Mouse (Mus musculus) hindbrain, embryonic 16.5 days (tissue): ENCODE measurements around the gene Decr2. TPM values are rescaled to one million over a fixed set of nuclear protein-coding genes. Genes with fewer than 3 reads are reported as not detected.

Experiments
- ATAC-seq: fragments of 200-750 bp; cut with Nextera tagmentation; 2 replicates; pipeline ENCODE4 v1.8.0; 2017; ENCODE audit warnings: moderate TSS enrichment, moderate library complexity
- H3K27ac ChIP-seq: fragments of 300-500 bp; sonication (generic); 2 replicates; pipeline ENCODE4 v1.5.1; 2014; ENCODE audit warnings: low read depth, mild to moderate bottlenecking, control low read depth, low read length, moderate library complexity
- H3K27me3 ChIP-seq: fragments of 300-500 bp; sonication (generic); replicated peaks from 2 replicates; pipeline ENCODE4 v1.6.1; 2014; ENCODE audit warnings: low read length; ENCODE audit not compliant: control insufficient read depth, insufficient read depth
- H3K36me3 ChIP-seq: fragments of 300-500 bp; sonication (generic); 2 replicates; pipeline ENCODE4 v1.6.1; 2014; ENCODE audit warnings: mild to moderate bottlenecking, low read length, moderate library complexity, mixed read lengths; ENCODE audit not compliant: control insufficient read depth, insufficient read depth
- H3K4me1 ChIP-seq: fragments of 300-500 bp; sonication (generic); 2 replicates; pipeline ENCODE4 v1.6.1; 2014; ENCODE audit warnings: low read depth, low read length; ENCODE audit not compliant: control insufficient read depth, insufficient read depth
- H3K4me2 ChIP-seq: fragments of 300-500 bp; sonication (generic); 2 replicates; pipeline ENCODE4 v1.6.1; 2014; ENCODE audit warnings: mild to moderate bottlenecking, low read length, control low read depth, moderate library complexity
- H3K4me3 ChIP-seq: fragments of 300-500 bp; sonication (generic); 2 replicates; pipeline ENCODE4 v1.5.1; 2014; ENCODE audit warnings: mild to moderate bottlenecking, low read length, control low read depth, moderate library complexity
- H3K9ac ChIP-seq: fragments of 300-500 bp; sonication (generic); 2 replicates; pipeline ENCODE4 v1.6.1; 2014; ENCODE audit warnings: low read depth, mild to moderate bottlenecking, control low read depth, low read length, moderate library complexity
- H3K9me3 ChIP-seq: fragments of 300-500 bp; sonication (generic); 2 replicates; pipeline ENCODE4 v1.6.1; 2014; ENCODE audit warnings: mild to moderate bottlenecking, low read length, moderate library complexity; ENCODE audit not compliant: control insufficient read depth
- WGBS: fragments of 180-500 bp; shearing (Covaris S2); extraction: QIAGEN DNeasy Blood & Tissue Kit; methylation state at CpG from one replicate; pipeline ENCODE4 v1.1.7; 2014; 5-methylcytosine and 5-hydroxymethylcytosine counted together
- polyA plus RNA-seq: library from polyadenylated mRNA; unstranded; fragments of >200 nt; fragmentation: Nextera tagmentation; extraction: Ambion mirVana; gene quantifications from 2 replicates; pipeline ENCODE4 v1.2.1, GENCODE M21; 2015

The Decr2 gene
- polyA plus RNA-seq, result 45.6 and 45.7 TPM in 2 replicates

GRCm38 (mm10) chr17:26089905-26090632, at the start of gene Decr2:
TSS of gene Decr2 (minus strand) at chr17:26090337.
- under 1% methylated on average over 32 of the region's 32 CpGs for WGBS
- H3K4me1 ChIP-seq, result peaks cover 6% of the 10 kb centered on the region; the same call in 1 of the 2 replicates
- H3K9ac ChIP-seq, result peak within 1 kb of the TSS; percentile 66

DNA sequence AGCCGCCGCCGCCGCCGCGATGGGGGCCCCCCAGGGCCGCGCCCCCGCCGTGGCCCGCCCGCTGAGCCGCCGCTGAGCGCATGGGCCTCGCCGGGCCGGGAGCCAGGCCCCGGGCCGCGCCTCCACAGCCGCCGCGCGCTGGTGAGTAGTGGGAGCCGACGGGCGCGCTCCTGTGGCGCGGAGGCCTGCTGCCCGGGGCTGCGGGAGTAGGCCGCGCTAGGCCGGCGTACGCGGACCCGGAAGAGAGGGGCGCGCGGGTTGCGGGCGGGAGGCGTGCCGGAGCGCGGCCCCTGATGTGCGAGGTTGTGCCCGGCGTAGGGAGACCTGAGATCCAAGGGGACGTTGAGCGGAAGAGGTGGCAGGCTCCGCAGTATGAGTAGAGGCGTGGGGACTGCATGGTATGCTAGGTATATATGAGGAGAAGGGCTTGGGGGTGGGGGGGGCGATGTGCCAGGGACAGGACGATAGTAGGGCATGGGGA, 48.8 kb upstream of the Decr2 start:
- Histone ChIP-seq H3K4me3 (peak overlapping the region; percentile 85), H3K27me3 (no peaks in the 10 kb centered on the region), H3K4me2 (peak overlapping the region; percentile 73), H3K9ac (peak overlapping the region; percentile 95), H3K36me3 (no peaks in the 10 kb centered on the region), H3K4me1 (peaks cover 20% of the 10 kb centered on the region), H3K9me3 (no peaks in the 10 kb centered on the region), H3K27ac (peak overlapping the region; percentile 93)
- WGBS, result under 1% methylated on average over 44 of the region's 58 CpGs
- peak; percentile 66 for ATAC-seq

More at GRCm38 (mm10) chr17:26089905-26090632, at the start of gene Decr2:
- peak within 1 kb of the TSS; percentile 49 for H3K4me3 ChIP-seq
- no peaks in the 10 kb centered on the region for H3K9me3 ChIP-seq
- peak within 1 kb of the TSS; percentile 70 for H3K4me2 ChIP-seq
- peak within 1 kb of the TSS; percentile 77 for H3K27ac ChIP-seq
- no peaks in the 10 kb centered on the region for H3K27me3 ChIP-seq
- no peaks in the 10 kb centered on the region for H3K36me3 ChIP-seq
- ATAC-seq, result peak; percentile 94

DNA sequence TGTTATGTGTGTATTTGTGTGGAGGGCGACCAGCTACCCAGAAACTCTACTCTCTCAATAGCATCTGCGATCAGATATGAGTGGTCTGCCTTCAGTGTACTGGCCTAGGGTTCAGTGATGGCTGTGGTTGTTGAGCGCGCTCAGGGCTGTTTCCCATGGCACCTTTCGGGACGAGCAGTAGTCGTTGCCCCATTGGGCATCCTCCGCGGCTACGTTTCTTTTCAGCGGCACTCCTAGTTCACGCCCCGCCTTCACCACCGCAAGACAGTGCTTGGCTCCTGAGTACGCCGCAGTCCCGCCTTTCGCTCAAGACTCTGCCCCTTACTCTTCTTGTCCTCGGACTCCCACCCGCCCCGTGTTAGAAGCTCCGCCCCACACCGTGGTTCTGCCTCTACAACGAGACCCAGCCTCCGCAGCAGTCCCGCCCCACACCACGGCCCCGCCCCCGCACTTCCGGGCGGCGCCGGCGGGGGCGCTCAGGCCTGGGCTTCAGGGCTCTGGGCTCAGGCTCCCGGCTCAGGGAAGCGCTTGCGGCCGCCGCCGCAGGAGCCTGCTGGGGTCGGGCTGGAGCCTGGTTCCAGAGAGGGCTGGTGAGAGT, 48.2 kb upstream of the Decr2 start, which contains the start of gene Axin1:
Gene Axin1, plus strand, starts transcription at position 450 of the 598 bp plus-strand sequence.
- WGBS, result 1% methylated on average over 42 of the region's 42 CpGs

DNA sequence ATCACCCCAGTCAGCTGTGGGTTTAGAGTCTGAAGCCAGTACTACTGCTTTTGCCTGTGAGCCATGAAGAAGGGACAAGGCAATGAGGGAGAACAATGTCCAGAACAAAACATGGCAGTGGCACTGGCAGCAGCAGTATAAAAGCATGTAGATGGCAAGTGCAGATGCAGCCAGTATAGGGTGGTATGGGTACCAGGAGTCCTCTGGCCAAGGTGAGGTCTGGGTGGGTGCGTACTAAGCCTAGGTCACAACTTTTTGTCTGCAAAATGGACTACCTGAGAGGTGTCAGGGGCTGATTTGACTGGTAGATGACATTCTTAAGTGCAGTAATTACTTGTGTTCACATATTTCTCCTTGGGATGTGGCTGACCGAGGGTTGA, 47.6 kb upstream of the Decr2 start:
- H3K27ac ChIP-seq, result peak overlapping the region; percentile 93
- H3K4me3 ChIP-seq, result peak overlapping the region; percentile 85
- H3K4me2 ChIP-seq, result peak overlapping the region; percentile 73
- no peaks in the 10 kb centered on the region for H3K27me3 ChIP-seq
- 88% methylated on average over 2 of the region's 2 CpGs for WGBS
- no peak for ATAC-seq
- H3K9me3 ChIP-seq, result no peaks in the 10 kb centered on the region
- H3K36me3 ChIP-seq, result no peaks in the 10 kb centered on the region
- H3K9ac ChIP-seq, result peak overlapping the region; percentile 56; the same call in 1 of the 2 replicates
- H3K4me1 ChIP-seq, result peaks cover 20% of the 10 kb centered on the region

More for the DNA sequence above, 48.2 kb upstream of the Decr2 start, which contains the start of gene Axin1:
- peak; percentile 97 for ATAC-seq
- Histone ChIP-seq H3K4me1 (peaks cover 20% of the 10 kb centered on the region), H3K36me3 (no peaks in the 10 kb centered on the region), H3K9ac (peak within 1 kb of the TSS; percentile 95), H3K4me2 (peak within 1 kb of the TSS; percentile 73), H3K27ac (peak within 1 kb of the TSS; percentile 93), H3K9me3 (no peaks in the 10 kb centered on the region), H3K27me3 (no peaks in the 10 kb centered on the region), H3K4me3 (peak within 1 kb of the TSS; percentile 85)

- Histone ChIP-seq H3K9ac (no peak overlapping the region), H3K4me2 (no peak overlapping the region), H3K36me3 (no peaks in the 10 kb centered on the region), H3K27me3 (no peaks in the 10 kb centered on the region), H3K9me3 (no peaks in the 10 kb centered on the region), H3K27ac (no peak overlapping the region), H3K4me1 (peaks cover 20% of the 10 kb centered on the region), H3K4me3 (no peak overlapping the region)
- ATAC-seq, result no peak
- WGBS, result 89% methylated on average over 11 of the region's 11 CpGs
These were observed 47.1 kb upstream of the Decr2 start for GRCm38 (mm10) chr17:26137106-26137750.

- Histone ChIP-seq H3K9ac (no peak overlapping the region), H3K27me3 (no peaks in the 10 kb centered on the region), H3K9me3 (no peaks in the 10 kb centered on the region), H3K4me3 (no peak overlapping the region), H3K4me1 (no peaks in the 10 kb centered on the region), H3K4me2 (no peak overlapping the region), H3K36me3 (peaks cover 13% of the 10 kb centered on the region), H3K27ac (no peak overlapping the region)
- ATAC-seq, result 0 out of 2 replicates have a peak, but pooled peaks have one; percentile 28
- 82% methylated on average over 18 of the region's 18 CpGs for WGBS
These were observed 42.0 kb upstream of the Decr2 start for GRCm38 (mm10) chr17:26131856-26132853.

DNA sequence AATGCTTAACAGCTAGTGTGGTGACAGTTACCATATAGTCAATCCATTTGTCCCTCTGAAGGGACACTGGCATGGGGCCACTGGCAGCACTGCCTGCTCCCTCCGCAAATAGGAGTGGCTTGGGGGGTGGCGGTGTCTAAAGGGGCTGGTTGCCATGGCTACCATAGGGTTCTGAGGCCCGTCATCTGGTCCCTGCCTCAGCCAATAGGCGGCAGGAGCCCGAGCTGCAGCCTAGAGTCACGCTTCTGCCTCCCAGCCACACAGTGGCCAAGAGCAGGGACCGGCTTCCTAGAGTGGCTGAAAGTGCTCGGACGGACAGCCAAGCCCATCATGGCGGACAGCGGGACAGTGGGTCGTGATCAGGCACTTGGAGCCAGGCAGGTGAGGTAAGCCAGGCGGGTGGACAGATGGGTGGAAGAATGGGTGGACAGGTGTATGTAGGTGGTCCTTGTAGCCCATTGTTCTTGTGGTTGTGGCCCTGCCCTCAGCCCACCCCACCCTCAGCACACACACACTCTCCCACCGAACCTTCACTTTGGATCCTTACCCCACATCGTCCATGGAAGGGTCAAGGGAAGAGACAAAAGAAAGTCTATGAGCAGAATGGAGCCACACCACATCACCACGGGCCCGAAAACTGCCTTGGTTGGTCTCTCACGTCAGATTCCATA, 41.1 kb upstream of the Decr2 start:
- ATAC-seq, result 0 out of 2 replicates have a peak, but pooled peaks have one; percentile 12
- Histone ChIP-seq H3K9me3 (no peaks in the 10 kb centered on the region), H3K4me2 (no peak overlapping the region), H3K27me3 (no peaks in the 10 kb centered on the region), H3K27ac (no peak overlapping the region), H3K4me1 (no peaks in the 10 kb centered on the region), H3K36me3 (peaks cover 21% of the 10 kb centered on the region), H3K4me3 (no peak overlapping the region), H3K9ac (no peak overlapping the region)
- 71% methylated on average over 18 of the region's 18 CpGs for WGBS

DNA sequence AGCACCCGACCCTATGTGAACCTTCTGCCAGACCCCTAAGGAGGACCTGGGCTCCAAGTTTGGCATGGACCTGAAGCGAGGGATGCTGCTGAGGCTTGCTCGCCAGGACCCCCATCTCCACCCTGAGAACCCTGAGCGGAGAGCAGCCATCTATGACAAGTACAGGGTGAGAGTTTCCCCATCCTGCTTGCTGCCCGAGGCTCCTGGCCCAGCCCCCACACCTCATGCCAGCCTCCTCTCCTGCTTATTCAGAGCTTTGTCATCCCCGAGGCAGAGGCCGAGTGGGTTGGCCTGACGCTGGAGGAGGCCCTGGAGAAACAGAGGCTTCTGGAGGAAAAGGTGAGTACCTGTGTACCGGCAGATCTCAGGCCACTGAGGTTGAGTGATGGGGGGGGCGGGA, 35.1 kb upstream of the Decr2 start:
- Histone ChIP-seq H3K27ac (no peak overlapping the region), H3K36me3 (peaks cover 22% of the 10 kb centered on the region), H3K27me3 (no peaks in the 10 kb centered on the region), H3K4me3 (no peak overlapping the region), H3K9me3 (no peaks in the 10 kb centered on the region), H3K4me1 (peaks cover 17% of the 10 kb centered on the region), H3K4me2 (no peak overlapping the region), H3K9ac (no peak overlapping the region)
- WGBS, result 94% methylated on average over 7 of the region's 10 CpGs
- no peak for ATAC-seq
